Mouse (Mus musculus) hindbrain, embryonic 16.5 days (tissue): ENCODE results near the gene Rcbtb2. TPM values are rescaled to one million over a fixed set of nuclear protein-coding genes. Genes with fewer than 3 reads are reported as not detected.

Experiments used
- ATAC-seq: fragments of 200-750 bp; cut with Nextera tagmentation; 2 replicates; pipeline ENCODE4 v1.8.0; 2017; ENCODE audit warnings: moderate TSS enrichment, moderate library complexity
- H3K27ac ChIP-seq: fragments of 300-500 bp; sonication (generic); 2 replicates; pipeline ENCODE4 v1.5.1; 2014; ENCODE audit warnings: low read depth, mild to moderate bottlenecking, control low read depth, low read length, moderate library complexity
- H3K27me3 ChIP-seq: fragments of 300-500 bp; sonication (generic); replicated peaks from 2 replicates; pipeline ENCODE4 v1.6.1; 2014; ENCODE audit warnings: low read length; ENCODE audit not compliant: control insufficient read depth, insufficient read depth
- H3K36me3 ChIP-seq: fragments of 300-500 bp; sonication (generic); 2 replicates; pipeline ENCODE4 v1.6.1; 2014; ENCODE audit warnings: mild to moderate bottlenecking, low read length, moderate library complexity, mixed read lengths; ENCODE audit not compliant: control insufficient read depth, insufficient read depth
- H3K4me1 ChIP-seq: fragments of 300-500 bp; sonication (generic); 2 replicates; pipeline ENCODE4 v1.6.1; 2014; ENCODE audit warnings: low read depth, low read length; ENCODE audit not compliant: control insufficient read depth, insufficient read depth
- H3K4me2 ChIP-seq: fragments of 300-500 bp; sonication (generic); 2 replicates; pipeline ENCODE4 v1.6.1; 2014; ENCODE audit warnings: mild to moderate bottlenecking, low read length, control low read depth, moderate library complexity
- H3K4me3 ChIP-seq: fragments of 300-500 bp; sonication (generic); 2 replicates; pipeline ENCODE4 v1.5.1; 2014; ENCODE audit warnings: mild to moderate bottlenecking, low read length, control low read depth, moderate library complexity
- H3K9ac ChIP-seq: fragments of 300-500 bp; sonication (generic); 2 replicates; pipeline ENCODE4 v1.6.1; 2014; ENCODE audit warnings: low read depth, mild to moderate bottlenecking, control low read depth, low read length, moderate library complexity
- H3K9me3 ChIP-seq: fragments of 300-500 bp; sonication (generic); 2 replicates; pipeline ENCODE4 v1.6.1; 2014; ENCODE audit warnings: mild to moderate bottlenecking, low read length, moderate library complexity; ENCODE audit not compliant: control insufficient read depth
- WGBS: fragments of 180-500 bp; shearing (Covaris S2); extraction: QIAGEN DNeasy Blood & Tissue Kit; methylation state at CpG from one replicate; pipeline ENCODE4 v1.1.7; 2014; 5-methylcytosine and 5-hydroxymethylcytosine counted together
- polyA plus RNA-seq: library from polyadenylated mRNA; unstranded; fragments of >200 nt; fragmentation: Nextera tagmentation; extraction: Ambion mirVana; gene quantifications from 2 replicates; pipeline ENCODE4 v1.2.1, GENCODE M21; 2015

Gene Rcbtb2
- polyA plus RNA-seq, 1 experiment from 2014 or later: 63.8 TPM

- Histone ChIP-seq H3K9me3 (no peaks in the 10 kb centered on the region), H3K9ac (no peak overlapping the region), H3K27me3 (no peaks in the 10 kb centered on the region), H3K4me1 (peaks cover 3% of the 10 kb centered on the region; the same call in 1 of the 2 replicates), H3K27ac (0 out of 2 replicates have a peak overlapping the region, but pooled peaks have one; percentile 5), H3K4me3 (no peak overlapping the region), H3K4me2 (no peak overlapping the region), H3K36me3 (no peaks in the 10 kb centered on the region)
- WGBS: 25% methylated on average over 5 of the region's 5 CpGs
- no peak for ATAC-seq
These were observed 108.6 kb downstream of the Rcbtb2 start for GRCm38 (mm10) chr14:73231286-73231982.

DNA sequence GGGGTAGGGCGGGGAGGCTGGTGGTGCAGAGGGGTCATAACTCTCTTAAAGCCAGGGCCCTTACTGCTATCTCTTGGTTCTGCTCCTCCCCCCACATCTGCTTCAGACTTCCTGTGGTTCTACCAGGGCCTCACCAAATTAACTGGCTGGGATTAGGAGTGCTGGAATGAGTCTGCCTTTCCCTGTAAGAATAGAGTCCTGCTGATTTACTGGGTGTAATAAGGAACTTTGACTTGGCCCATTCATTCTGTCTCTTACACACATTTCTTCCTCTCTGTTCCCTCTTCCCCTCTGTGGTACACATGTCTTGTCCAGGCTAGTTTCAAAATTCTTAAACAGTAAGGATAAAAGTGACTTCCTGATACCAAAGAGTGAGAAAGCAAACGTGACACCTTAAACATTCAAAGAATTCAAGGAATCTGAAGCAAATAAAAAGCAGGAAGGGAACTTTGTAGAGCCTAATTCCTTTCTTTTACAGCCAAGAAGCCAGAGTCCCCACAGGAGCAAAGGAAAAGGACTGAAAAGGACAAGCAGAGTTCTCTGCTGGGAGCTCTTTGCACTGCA, 111.7 kb downstream of the Rcbtb2 start:
- Histone ChIP-seq H3K9ac (no peak overlapping the region), H3K9me3 (no peaks in the 10 kb centered on the region), H3K27ac (peak overlapping the region; percentile 54), H3K27me3 (no peaks in the 10 kb centered on the region), H3K4me1 (peaks cover 5% of the 10 kb centered on the region), H3K4me2 (no peak overlapping the region), H3K4me3 (no peak overlapping the region), H3K36me3 (no peaks in the 10 kb centered on the region)
- no peak for ATAC-seq
- WGBS: 18% methylated on average over 2 of the region's 2 CpGs

- no peaks in the 10 kb centered on the region for H3K36me3 ChIP-seq
- no peaks in the 10 kb centered on the region for H3K9me3 ChIP-seq
- H3K9ac ChIP-seq: peak within 1 kb of the TSS; percentile 58
- WGBS: 2% methylated on average over 19 of the region's 19 CpGs
- peak; percentile 89 for ATAC-seq
- H3K4me1 ChIP-seq: peaks cover 3% of the 10 kb centered on the region
- no peaks in the 10 kb centered on the region for H3K27me3 ChIP-seq
- H3K27ac ChIP-seq: peak within 1 kb of the TSS; percentile 81
- H3K4me3 ChIP-seq: peak within 1 kb of the TSS; percentile 47
- peak within 1 kb of the TSS; percentile 62 for H3K4me2 ChIP-seq
These were observed 115.0 kb downstream of the Rcbtb2 start, which contains the start of gene Lpar6 for GRCm38 (mm10) chr14:73237848-73238321. Lpar6 (plus strand) TSS chr14:73237895.

GRCm38 (mm10) chr14:73238498-73239250, 115.8 kb downstream of the Rcbtb2 start:
- Histone ChIP-seq H3K9ac (peak overlapping the region; percentile 58), H3K4me3 (peak overlapping the region; percentile 47), H3K27ac (peak overlapping the region; percentile 81), H3K36me3 (no peaks in the 10 kb centered on the region), H3K4me2 (peak overlapping the region; percentile 62), H3K4me1 (peaks cover 3% of the 10 kb centered on the region), H3K27me3 (no peaks in the 10 kb centered on the region), H3K9me3 (no peaks in the 10 kb centered on the region)
- WGBS: under 1% methylated on average over 20 of the region's 20 CpGs
- ATAC-seq: peak; percentile 89

DNA sequence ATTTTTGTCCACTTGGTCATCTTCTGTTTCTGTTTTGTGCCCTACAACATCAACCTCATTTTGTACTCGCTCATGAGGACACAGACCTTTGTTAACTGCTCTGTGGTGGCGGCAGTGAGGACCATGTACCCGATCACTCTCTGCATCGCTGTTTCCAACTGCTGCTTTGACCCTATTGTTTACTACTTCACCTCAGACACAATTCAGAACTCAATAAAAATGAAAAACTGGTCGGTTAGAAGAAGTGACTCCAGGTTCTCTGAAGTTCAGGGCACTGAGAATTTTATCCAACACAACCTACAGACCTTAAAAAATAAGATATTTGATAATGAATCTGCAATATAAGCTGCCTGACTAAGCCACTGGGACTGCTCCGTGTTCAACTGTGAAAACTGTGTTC, 116.5 kb downstream of the Rcbtb2 start:
- Histone ChIP-seq H3K27me3 (no peaks in the 10 kb centered on the region), H3K36me3 (no peaks in the 10 kb centered on the region), H3K4me3 (peak overlapping the region; percentile 47), H3K9me3 (no peaks in the 10 kb centered on the region), H3K27ac (peak overlapping the region; percentile 81; the same call in 1 of the 2 replicates), H3K4me2 (peak overlapping the region; percentile 62), H3K9ac (peak overlapping the region; percentile 53), H3K4me1 (peaks cover 3% of the 10 kb centered on the region)
- 4% methylated on average over 6 of the region's 6 CpGs for WGBS
- ATAC-seq: no peak

- Histone ChIP-seq H3K27me3 (no peaks in the 10 kb centered on the region), H3K4me1 (peaks cover 3% of the 10 kb centered on the region), H3K36me3 (no peaks in the 10 kb centered on the region), H3K27ac (no peak overlapping the region), H3K4me2 (no peak overlapping the region; the same call in 1 of the 2 replicates), H3K9me3 (no peaks in the 10 kb centered on the region), H3K4me3 (no peak overlapping the region), H3K9ac (no peak overlapping the region)
- 48% methylated on average over 3 of the region's 3 CpGs for WGBS
- no peak for ATAC-seq
These were observed 117.0 kb downstream of the Rcbtb2 start for GRCm38 (mm10) chr14:73239857-73240256.

GRCm38 (mm10) chr14:73244061-73244597, 121.3 kb downstream of the Rcbtb2 start:
- WGBS: 95% methylated on average over 2 of the region's 2 CpGs
- no peak overlapping the region for H3K4me3 ChIP-seq
- no peaks in the 10 kb centered on the region for H3K36me3 ChIP-seq
- H3K27ac ChIP-seq: no peak overlapping the region
- no peaks in the 10 kb centered on the region for H3K9me3 ChIP-seq
- no peak overlapping the region for H3K4me2 ChIP-seq
- no peak overlapping the region for H3K9ac ChIP-seq
- H3K4me1 ChIP-seq: no peaks in the 10 kb centered on the region
- no peak for ATAC-seq
- H3K27me3 ChIP-seq: no peaks in the 10 kb centered on the region

GRCm38 (mm10) chr14:73250056-73250455, 127.2 kb downstream of the Rcbtb2 start:
- no peaks in the 10 kb centered on the region for H3K9me3 ChIP-seq
- no peaks in the 10 kb centered on the region; the same call in 1 of the 2 replicates for H3K4me1 ChIP-seq
- H3K27ac ChIP-seq: no peak overlapping the region

More at GRCm38 (mm10) chr14:73250056-73250455, 127.2 kb downstream of the Rcbtb2 start:
- Histone ChIP-seq H3K36me3 (no peaks in the 10 kb centered on the region), H3K9ac (no peak overlapping the region), H3K27me3 (no peaks in the 10 kb centered on the region), H3K4me3 (no peak overlapping the region), H3K4me2 (no peak overlapping the region)
- 96% methylated on average over 2 of the region's 2 CpGs for WGBS
- ATAC-seq: no peak
